Mouse (Mus musculus): ENCODE measurements around the gene Col25a1.

Col25a1 gene

GRCm38 (mm10) chr3:130473970-130474369 lies 342.7 kb downstream of the Col25a1 start:
- WGBS: 90% methylated on average over 7 of the region's 7 CpGs

GRCm38 (mm10) chr3:130482513-130482912 lies 351.2 kb downstream of the Col25a1 start:
- 90% methylated on average over 8 of the region's 8 CpGs for WGBS

GRCm38 (mm10) chr3:130488839-130489238 lies 357.5 kb downstream of the Col25a1 start:
- WGBS: 83% methylated on average over 4 of the region's 4 CpGs

GRCm38 (mm10) chr3:130494192-130494591 lies 362.9 kb downstream of the Col25a1 start:
- 70% methylated on average over 1 of the region's 1 CpGs for WGBS

GRCm38 (mm10) chr3:130494665-130495396 lies 363.5 kb downstream of the Col25a1 start:
- WGBS: 75% methylated on average over 20 of the region's 20 CpGs

GRCm38 (mm10) chr3:130497036-130497435 lies 365.7 kb downstream of the Col25a1 start:
- WGBS: 89% methylated on average over 2 of the region's 2 CpGs

GRCm38 (mm10) chr3:130501713-130502112 lies 370.4 kb downstream of the Col25a1 start:
- whole genome bisulfite sequencing: 69% methylated on average over 3 of the region's 3 CpGs

GRCm38 (mm10) chr3:130508330-130508729 lies 377.0 kb downstream of the Col25a1 start:
- 45% methylated on average over 2 of the region's 2 CpGs for WGBS

- 54% methylated on average over 9 of the region's 9 CpGs for WGBS
These were observed 387.2 kb downstream of the Col25a1 start for GRCm38 (mm10) chr3:130518457-130518879.

- 93% methylated on average over 9 of the region's 9 CpGs for WGBS
These were observed 390.7 kb downstream of the Col25a1 start for GRCm38 (mm10) chr3:130521834-130522476.

GRCm38 (mm10) chr3:130523019-130523418 lies 391.7 kb downstream of the Col25a1 start:
- 57% methylated on average over 7 of the region's 7 CpGs for WGBS

GRCm38 (mm10) chr3:130524367-130525137 lies 393.3 kb downstream of the Col25a1 start:
- 81% methylated on average over 16 of the region's 16 CpGs for WGBS

- WGBS: 91% methylated on average over 9 of the region's 9 CpGs
These were observed 403.7 kb downstream of the Col25a1 start for GRCm38 (mm10) chr3:130535021-130535420.

- 45% methylated on average over 1 of the region's 1 CpGs for WGBS
These were observed 410.2 kb downstream of the Col25a1 start for GRCm38 (mm10) chr3:130541541-130541940.

- 78% methylated on average over 3 of the region's 3 CpGs for WGBS
These were observed 414.7 kb downstream of the Col25a1 start for GRCm38 (mm10) chr3:130545995-130546394.

- 85% methylated on average over 7 of the region's 7 CpGs for WGBS
These were observed 417.8 kb downstream of the Col25a1 start for GRCm38 (mm10) chr3:130549066-130549465.

- 60% methylated on average over 1 of the region's 1 CpGs for WGBS
These were observed 425.0 kb downstream of the Col25a1 start for GRCm38 (mm10) chr3:130556263-130556662.

- 89% methylated on average over 6 of the region's 6 CpGs for WGBS
These were observed 434.3 kb downstream of the Col25a1 start for GRCm38 (mm10) chr3:130565586-130565985.

- WGBS: 79% methylated on average over 16 of the region's 16 CpGs
These were observed 437.2 kb downstream of the Col25a1 start for GRCm38 (mm10) chr3:130568331-130569095.

GRCm38 (mm10) chr3:130573243-130573642 lies 441.9 kb downstream of the Col25a1 start:
- 67% methylated on average over 5 of the region's 5 CpGs for WGBS

GRCm38 (mm10) chr3:130574652-130575051 lies 443.4 kb downstream of the Col25a1 start:
- 18% methylated on average over 5 of the region's 5 CpGs for WGBS

GRCm38 (mm10) chr3:130576683-130577082 lies 445.4 kb downstream of the Col25a1 start:
- WGBS: 69% methylated on average over 6 of the region's 6 CpGs

Data from cerebral cortex, adult 2 months (tissue).